Mouse (Mus musculus) kidney, adult 2 months (tissue): Measurements from ENCODE around the gene Fkbp14.

Experiments
- CTCF ChIP-seq: fragments of 200-500 bp; conservative IDR thresholded peaks from 2 replicates; pipeline ENCODE4 v1.5.1; 2011; ENCODE audit warnings: low read depth, mild to moderate bottlenecking, control low read depth, low read length, moderate library complexity, mixed read lengths; ENCODE audit not compliant: insufficient read depth, insufficient read length
- POLR2A ChIP-seq: fragments of 200-500 bp; IDR thresholded peaks from one replicate; pipeline ENCODE4 v1.6.1; 2011; ENCODE audit warnings: low read depth, low read length, control low read depth

DNA sequence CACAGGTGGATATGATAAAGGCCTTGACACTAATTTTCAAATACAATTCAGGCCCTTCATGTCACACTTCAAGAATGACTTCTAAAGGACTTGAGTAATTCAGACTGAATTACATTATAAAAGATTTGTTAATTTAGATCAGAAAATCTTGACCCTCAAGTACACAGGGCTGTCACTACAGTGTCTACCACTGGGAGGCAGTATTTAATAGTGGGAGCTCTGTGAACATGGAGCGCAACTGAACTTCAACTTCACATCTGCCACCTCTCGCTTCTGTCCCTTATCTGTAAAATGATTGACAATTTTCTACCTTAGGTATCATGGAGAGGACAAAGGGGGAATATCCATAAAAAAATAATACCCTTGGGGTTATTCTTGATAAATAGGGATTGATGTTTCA is 10.9 kb downstream of the Fkbp14 start:
- TF ChIP-seq CTCF (peak; percentile 67), POLR2A (no peak)
